Mouse (Mus musculus): ENCODE measurements at regions not wholly inside any gene's neighbourhood (a gene's known extent, or its start where the extent isn't known, plus 50 kb on each side); places are given as distances from the start of the nearest gene placed in this dataset.

DNA sequence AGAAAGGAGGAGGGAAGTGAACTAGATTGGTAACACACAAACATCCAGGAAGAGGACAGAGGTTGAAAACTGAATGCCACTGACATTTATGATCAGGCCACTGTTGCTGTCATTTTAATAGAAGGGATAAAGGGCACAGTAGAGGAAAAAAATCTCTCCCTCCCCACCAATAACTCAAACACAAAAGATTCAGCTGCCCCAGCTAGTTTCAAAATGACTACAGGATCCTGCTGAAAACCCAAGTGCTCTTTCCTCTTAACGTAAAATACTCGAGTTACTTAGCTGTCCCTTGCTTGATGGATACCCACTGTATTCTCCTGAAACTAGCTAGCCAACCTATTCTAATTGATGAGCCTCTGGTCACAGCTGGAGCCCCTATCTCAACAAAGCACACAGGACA, 211.7 kb downstream of the Rps29 start:
- H3K27ac ChIP-seq (replicated peaks): no peak overlapping the region
- ATAC-seq (ENCODE audit: low FRiP score, low TSS enrichment) (no peak), DNase-seq (ENCODE audit: low spot score) (no peak)
- no peaks in the 10 kb centered on the region for H3K4me1 ChIP-seq (replicated peaks; ENCODE audit: control insufficient read depth, insufficient read depth)
- no peak overlapping the region for H3K4me3 ChIP-seq (ENCODE audit: low read depth, low read length)
- no peak overlapping the region for H3K4me2 ChIP-seq (replicated peaks; ENCODE audit: low read depth)
- no peak overlapping the region for H3K9ac ChIP-seq (ENCODE audit: low read length)
- H3K27me3 ChIP-seq (ENCODE audit: control insufficient read depth, insufficient read depth, low read length): no peaks in the 10 kb centered on the region
- 67% methylated on average over 2 of the region's 2 CpGs for WGBS
- H3K36me3 ChIP-seq (ENCODE audit: control insufficient read depth, insufficient read depth, low read length): no peaks in the 10 kb centered on the region
- H3K9me3 ChIP-seq (ENCODE audit: control insufficient read depth, low read length): no peaks in the 10 kb centered on the region
- no peak for TF ChIP-seq CTCF (IDR thresholded peaks at IDR 0.05; ENCODE audit: low read depth)
- no peak for TF ChIP-seq EP300 (optimal IDR thresholded peaks at IDR 0.05)

DNA sequence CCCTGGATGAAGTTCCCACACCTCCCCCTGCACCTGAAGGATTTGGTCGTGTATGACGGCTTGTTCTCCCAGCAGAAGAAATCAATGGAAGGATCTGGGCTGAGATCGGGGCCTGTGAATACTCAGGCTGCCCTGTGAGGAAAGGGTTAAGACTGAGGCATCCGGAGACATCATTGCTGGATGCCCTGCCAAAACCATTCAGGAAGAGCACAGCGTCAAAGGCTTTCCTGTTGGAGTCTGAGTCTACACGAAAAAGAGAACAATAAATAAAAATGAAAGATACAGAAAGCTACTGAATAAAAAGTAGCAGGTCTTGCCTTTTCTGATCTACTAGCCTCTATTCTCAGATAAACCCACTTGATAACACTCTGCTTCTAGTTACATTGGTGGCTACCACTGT, 248.4 kb downstream of the Rps29 start:
- Histone ChIP-seq H3K9ac (ENCODE audit: low read length) (no peak overlapping the region), H3K4me2 (replicated peaks; ENCODE audit: low read depth) (no peak overlapping the region), H3K27ac (replicated peaks) (no peak overlapping the region), H3K36me3 (ENCODE audit: control insufficient read depth, insufficient read depth, low read length) (no peaks in the 10 kb centered on the region), H3K4me1 (replicated peaks; ENCODE audit: control insufficient read depth, insufficient read depth) (no peaks in the 10 kb centered on the region), H3K27me3 (ENCODE audit: control insufficient read depth, insufficient read depth, low read length) (no peaks in the 10 kb centered on the region), H3K4me3 (ENCODE audit: low read depth, low read length) (no peak overlapping the region), H3K9me3 (ENCODE audit: control insufficient read depth, low read length) (no peaks in the 10 kb centered on the region)
- DNase-seq (ENCODE audit: low spot score) (no peak), ATAC-seq (ENCODE audit: low FRiP score, low TSS enrichment) (no peak)
- 33% methylated on average over 6 of the region's 6 CpGs for WGBS
- no peak for TF ChIP-seq EP300 (optimal IDR thresholded peaks at IDR 0.05)
- no peak for TF ChIP-seq CTCF (IDR thresholded peaks at IDR 0.05; ENCODE audit: low read depth)

DNA sequence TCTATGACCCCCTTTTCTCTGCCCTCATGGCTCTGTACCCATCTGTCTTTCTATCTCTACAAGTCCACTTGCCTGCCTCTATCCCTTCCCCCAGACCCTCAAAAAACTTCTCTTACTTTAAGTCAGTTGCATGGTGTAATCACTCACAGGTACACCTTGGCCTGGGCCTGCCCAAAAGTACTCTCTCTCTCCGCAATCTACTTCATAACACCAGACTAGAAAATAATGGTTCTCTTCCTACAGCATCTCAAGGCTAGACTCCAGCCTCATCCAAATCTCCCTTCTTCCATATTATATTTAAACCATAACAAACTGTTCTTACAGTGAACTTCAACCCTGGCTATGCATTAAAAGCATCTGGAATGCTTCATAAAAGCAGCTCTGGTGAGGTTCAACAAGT, 254.2 kb downstream of the Rps29 start:
- H3K4me3 ChIP-seq (ENCODE audit: low read depth, low read length): no peak overlapping the region
- no peak overlapping the region for H3K9ac ChIP-seq (ENCODE audit: low read length)
- no peaks in the 10 kb centered on the region for H3K27me3 ChIP-seq (ENCODE audit: control insufficient read depth, insufficient read depth, low read length)
- no peak overlapping the region for H3K4me2 ChIP-seq (replicated peaks; ENCODE audit: low read depth)
- no peaks in the 10 kb centered on the region for H3K9me3 ChIP-seq (ENCODE audit: control insufficient read depth, low read length)
- TF ChIP-seq CTCF (IDR thresholded peaks at IDR 0.05; ENCODE audit: low read depth): no peak
- no peak for TF ChIP-seq EP300 (optimal IDR thresholded peaks at IDR 0.05)
- no peaks in the 10 kb centered on the region for H3K36me3 ChIP-seq (ENCODE audit: control insufficient read depth, insufficient read depth, low read length)
- WGBS: 77% methylated on average over 1 of the region's 1 CpGs
- ATAC-seq (ENCODE audit: low FRiP score, low TSS enrichment) (no peak), DNase-seq (ENCODE audit: low spot score) (no peak)
- no peaks in the 10 kb centered on the region for H3K4me1 ChIP-seq (replicated peaks; ENCODE audit: control insufficient read depth, insufficient read depth)
- no peak overlapping the region for H3K27ac ChIP-seq (replicated peaks)

DNA sequence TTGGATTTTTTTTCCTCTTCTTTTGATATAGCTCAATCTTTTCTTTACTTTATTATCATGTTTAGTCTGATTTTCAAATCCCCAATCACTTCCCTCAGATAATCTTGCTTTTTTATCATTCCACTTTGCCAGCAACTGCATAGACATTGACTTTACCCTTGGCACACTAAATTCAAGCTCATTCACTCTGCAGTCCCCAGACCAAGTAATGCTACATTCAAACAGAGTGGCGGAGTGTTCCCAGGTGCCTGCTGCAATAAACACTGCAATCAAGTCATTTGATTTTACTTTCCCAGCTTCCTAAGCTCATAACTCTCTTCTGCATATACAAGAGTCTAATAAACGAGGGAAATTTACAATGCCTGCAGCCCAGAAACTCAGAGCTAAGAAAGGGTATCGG, 269.8 kb downstream of the Rps29 start:
- H3K9me3 ChIP-seq (ENCODE audit: control insufficient read depth, low read length): no peaks in the 10 kb centered on the region
- WGBS: 65% methylated on average over 3 of the region's 3 CpGs
- TF ChIP-seq EP300 (optimal IDR thresholded peaks at IDR 0.05): no peak
- no peak for TF ChIP-seq CTCF (IDR thresholded peaks at IDR 0.05; ENCODE audit: low read depth)
- no peaks in the 10 kb centered on the region for H3K4me1 ChIP-seq (replicated peaks; ENCODE audit: control insufficient read depth, insufficient read depth)
- no peaks in the 10 kb centered on the region for H3K36me3 ChIP-seq (ENCODE audit: control insufficient read depth, insufficient read depth, low read length)
- no peak overlapping the region for H3K4me3 ChIP-seq (ENCODE audit: low read depth, low read length)
- no peak overlapping the region for H3K9ac ChIP-seq (ENCODE audit: low read length)
- ATAC-seq (ENCODE audit: low FRiP score, low TSS enrichment): no peak
- H3K27ac ChIP-seq (replicated peaks): no peak overlapping the region
- H3K27me3 ChIP-seq (ENCODE audit: control insufficient read depth, insufficient read depth, low read length): no peaks in the 10 kb centered on the region
- no peak overlapping the region for H3K4me2 ChIP-seq (replicated peaks; ENCODE audit: low read depth)
- no peak for DNase-seq (ENCODE audit: low spot score)

DNA sequence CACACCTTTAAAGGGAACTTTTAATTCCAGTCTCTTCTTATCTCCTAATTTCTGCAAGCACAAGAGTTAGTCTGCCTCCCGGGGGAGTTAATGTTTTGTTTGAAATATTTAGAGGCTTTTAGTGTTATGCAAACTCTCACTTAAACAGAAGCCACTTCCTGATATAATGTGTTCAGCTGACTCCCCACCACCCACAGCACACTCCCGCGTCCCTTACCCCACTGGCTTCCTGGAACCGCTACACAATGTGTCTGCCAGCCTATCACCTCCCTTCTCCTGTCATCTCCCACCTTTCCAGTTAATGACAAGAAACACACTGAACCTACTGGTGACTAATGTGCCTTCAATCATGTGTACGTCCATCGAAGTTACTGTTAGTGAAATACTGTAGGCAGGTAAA, 276.5 kb downstream of the Rps29 start:
- no peak overlapping the region for H3K27ac ChIP-seq (replicated peaks)
- H3K27me3 ChIP-seq (ENCODE audit: control insufficient read depth, insufficient read depth, low read length): no peaks in the 10 kb centered on the region
- H3K4me3 ChIP-seq (ENCODE audit: low read depth, low read length): no peak overlapping the region
- no peak for TF ChIP-seq EP300 (optimal IDR thresholded peaks at IDR 0.05)
- no peak for TF ChIP-seq CTCF (IDR thresholded peaks at IDR 0.05; ENCODE audit: low read depth)
- H3K9ac ChIP-seq (ENCODE audit: low read length): no peak overlapping the region
- H3K9me3 ChIP-seq (ENCODE audit: control insufficient read depth, low read length): no peaks in the 10 kb centered on the region
- no peak for DNase-seq (ENCODE audit: low spot score)
- H3K36me3 ChIP-seq (ENCODE audit: control insufficient read depth, insufficient read depth, low read length): no peaks in the 10 kb centered on the region
- WGBS: 67% methylated on average over 6 of the region's 6 CpGs
- no peak overlapping the region for H3K4me2 ChIP-seq (replicated peaks; ENCODE audit: low read depth)
- no peak for ATAC-seq (ENCODE audit: low FRiP score, low TSS enrichment)
- H3K4me1 ChIP-seq (replicated peaks; ENCODE audit: control insufficient read depth, insufficient read depth): no peaks in the 10 kb centered on the region

DNA sequence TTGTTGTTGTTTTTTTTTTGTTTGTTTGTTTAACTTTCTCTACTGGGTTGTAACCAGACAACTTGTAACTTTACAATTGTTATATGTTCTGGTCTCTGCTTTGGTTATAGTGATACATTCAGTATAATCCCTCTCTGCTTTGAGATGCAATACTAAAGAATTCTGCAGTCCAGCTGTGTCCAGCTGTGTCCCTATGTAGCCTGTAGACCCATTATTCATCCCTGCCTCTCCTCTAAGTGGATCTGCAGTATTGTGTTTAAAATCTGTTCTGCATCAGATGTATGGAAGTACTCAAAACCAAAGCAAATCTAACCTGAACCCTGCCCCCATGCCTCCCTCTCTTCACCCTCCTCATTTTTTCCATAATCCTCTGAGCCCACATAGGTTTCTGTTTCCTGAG, 279.6 kb downstream of the Rps29 start:
- Histone ChIP-seq H3K4me2 (replicated peaks; ENCODE audit: low read depth) (no peak overlapping the region), H3K4me1 (replicated peaks; ENCODE audit: control insufficient read depth, insufficient read depth) (no peaks in the 10 kb centered on the region), H3K9ac (ENCODE audit: low read length) (no peak overlapping the region), H3K9me3 (ENCODE audit: control insufficient read depth, low read length) (no peaks in the 10 kb centered on the region), H3K36me3 (ENCODE audit: control insufficient read depth, insufficient read depth, low read length) (no peaks in the 10 kb centered on the region), H3K4me3 (ENCODE audit: low read depth, low read length) (no peak overlapping the region), H3K27ac (replicated peaks) (no peak overlapping the region), H3K27me3 (ENCODE audit: control insufficient read depth, insufficient read depth, low read length) (no peaks in the 10 kb centered on the region)
- DNase-seq (ENCODE audit: low spot score) (no peak), ATAC-seq (ENCODE audit: low FRiP score, low TSS enrichment) (no peak)
- TF ChIP-seq CTCF (IDR thresholded peaks at IDR 0.05; ENCODE audit: low read depth) (no peak), EP300 (optimal IDR thresholded peaks at IDR 0.05) (no peak)

All from stomach, postnatal 0 days (tissue).